Mouse (Mus musculus) stomach, postnatal 0 days (tissue): ENCODE measurements around the gene Acan. TPM values are rescaled to one million over a fixed set of nuclear protein-coding genes. Genes with fewer than 3 reads are reported as not detected.

Experiments
- ATAC-seq: fragments of 200-750 bp; cut with Nextera tagmentation; 2 replicates; pipeline ENCODE4 v1.8.0; 2017; ENCODE audit not compliant: low FRiP score, low TSS enrichment
- DNase-seq: peaks from one replicate; pipeline ENCODE4 v3.0.0-alpha.2; 2016; ENCODE audit warnings: low spot score
- H3K27ac ChIP-seq: fragments of 300-500 bp; sonication (generic); replicated peaks from 2 replicates; pipeline ENCODE4 v1.5.1; 2014; ENCODE audit warnings: mild to moderate bottlenecking, control low read depth
- H3K27me3 ChIP-seq: fragments of 300-500 bp; sonication (generic); 2 replicates; pipeline ENCODE4 v1.6.1; 2014; ENCODE audit warnings: low read length; ENCODE audit not compliant: control insufficient read depth, insufficient read depth
- H3K36me3 ChIP-seq: fragments of 300-500 bp; sonication (generic); 2 replicates; pipeline ENCODE4 v1.6.1; 2014; ENCODE audit warnings: low read length, mixed read lengths; ENCODE audit not compliant: control insufficient read depth, insufficient read depth
- H3K4me1 ChIP-seq: fragments of 300-500 bp; sonication (generic); replicated peaks from 2 replicates; pipeline ENCODE4 v1.6.1; 2014; ENCODE audit warnings: antibody characterized with exemption; ENCODE audit not compliant: control insufficient read depth, insufficient read depth
- H3K4me2 ChIP-seq: fragments of 300-500 bp; sonication (generic); replicated peaks from 2 replicates; pipeline ENCODE4 v1.6.1; 2014; ENCODE audit warnings: low read depth, mild to moderate bottlenecking, control low read depth, moderate library complexity
- H3K4me3 ChIP-seq: fragments of 300-500 bp; sonication (generic); 2 replicates; pipeline ENCODE4 v1.5.1; 2014; ENCODE audit warnings: low read depth, low read length, control low read depth
- H3K9ac ChIP-seq: fragments of 300-500 bp; sonication (generic); 2 replicates; pipeline ENCODE4 v1.6.1; 2014; ENCODE audit warnings: mild to moderate bottlenecking, low read length, control low read depth, mixed read lengths
- H3K9me3 ChIP-seq: fragments of 300-500 bp; sonication (generic); 2 replicates; pipeline ENCODE4 v1.6.1; 2016; ENCODE audit warnings: low read length; ENCODE audit not compliant: control insufficient read depth
- CTCF ChIP-seq: IDR thresholded peaks from 2 replicates; pipeline ENCODE4 v1.5.1; 2016; ENCODE audit warnings: antibody characterized with exemption, low read depth, mild to moderate bottlenecking, moderate library complexity
- EP300 ChIP-seq: optimal IDR thresholded peaks from 2 replicates; pipeline ENCODE3; 2016; ENCODE audit warnings: antibody characterized with exemption
- WGBS: fragments of 180-500 bp; shearing (Covaris S2); extraction: QIAGEN DNeasy Blood & Tissue Kit; methylation state at CpG from one replicate; pipeline ENCODE4 v1.1.7; 2014; 5-methylcytosine and 5-hydroxymethylcytosine counted together
- polyA plus RNA-seq: library from polyadenylated mRNA; unstranded; fragments of >200 nt; fragmentation: Nextera tagmentation; extraction: Ambion mirVana; gene quantifications from 2 replicates; pipeline ENCODE4 v1.2.1, GENCODE M21; 2015

Gene Acan
- polyA plus RNA-seq, 1 experiment from 2014 or later = 0.02 TPM

DNA sequence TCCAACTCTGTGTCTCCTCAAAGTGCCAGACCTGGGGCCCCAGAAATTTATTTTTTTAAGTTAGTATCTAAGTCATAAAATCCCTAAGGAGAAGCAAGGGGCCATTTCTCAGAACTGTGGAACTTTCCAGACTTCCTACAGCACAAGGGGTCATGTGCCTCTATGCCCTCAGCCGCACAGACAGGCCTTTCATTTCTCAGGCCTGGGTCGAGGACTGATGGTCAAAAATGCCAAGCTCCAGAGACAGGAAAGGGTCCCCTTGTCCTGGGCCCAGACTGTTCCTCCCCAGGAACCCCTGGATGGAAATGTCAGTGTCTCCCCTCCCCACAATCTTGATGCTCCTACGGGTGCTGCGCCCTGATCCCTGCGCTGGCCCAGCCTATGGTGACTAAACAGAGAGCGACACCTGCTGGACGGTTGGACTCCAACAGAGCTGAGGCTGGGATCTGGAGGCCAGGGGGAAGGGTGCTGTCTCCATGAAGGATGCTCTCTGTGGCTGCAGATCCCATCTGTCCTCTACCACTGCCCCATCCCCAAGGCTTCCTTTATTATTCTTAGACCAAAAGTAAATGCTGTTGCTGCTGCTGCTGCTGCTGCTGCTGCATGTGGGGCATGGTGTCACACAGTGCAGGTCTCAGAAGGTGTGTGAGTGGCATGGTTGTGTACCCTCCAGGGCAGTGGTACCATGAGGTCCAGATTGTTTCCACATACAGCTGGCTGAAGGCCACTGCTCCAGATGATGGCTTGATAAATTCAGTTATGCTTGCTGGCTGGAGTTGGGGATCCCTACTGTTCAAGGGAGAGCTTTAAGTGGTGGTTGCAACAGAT lies 27.5 kb downstream of the Acan start:
- peak; percentile 94 for TF ChIP-seq CTCF
- TF ChIP-seq EP300 = no peak

GRCm38 (mm10) chr7:79089111-79089510 lies 35.8 kb downstream of the Acan start:
- no peak overlapping the region for H3K9ac ChIP-seq
- no peaks in the 10 kb centered on the region for H3K36me3 ChIP-seq
- DNase-seq (no peak), ATAC-seq (no peak)
- no peaks in the 10 kb centered on the region for H3K4me1 ChIP-seq
- no peak overlapping the region for H3K4me2 ChIP-seq
- no peaks in the 10 kb centered on the region for H3K27me3 ChIP-seq
- H3K27ac ChIP-seq = no peak overlapping the region
- peak; percentile 56 for TF ChIP-seq CTCF
- no peak for TF ChIP-seq EP300
- 85% methylated on average over 4 of the region's 4 CpGs for WGBS
- H3K9me3 ChIP-seq = no peaks in the 10 kb centered on the region
- H3K4me3 ChIP-seq = no peak overlapping the region

More for the DNA sequence above, 27.5 kb downstream of the Acan start:
- ATAC-seq = peak; percentile 76; the same call in 1 of the 2 replicates
- DNase-seq = peak; percentile 72
- WGBS = 26% methylated on average over 7 of the region's 7 CpGs
- no peak overlapping the region for H3K4me2 ChIP-seq
- no peak overlapping the region for H3K9ac ChIP-seq
- no peaks in the 10 kb centered on the region for H3K9me3 ChIP-seq
- H3K27me3 ChIP-seq = no peaks in the 10 kb centered on the region
- H3K36me3 ChIP-seq = no peaks in the 10 kb centered on the region
- H3K4me3 ChIP-seq = no peak overlapping the region
- no peak overlapping the region for H3K27ac ChIP-seq
- H3K4me1 ChIP-seq = no peaks in the 10 kb centered on the region

- H3K27me3 ChIP-seq = no peaks in the 10 kb centered on the region
- H3K4me3 ChIP-seq = no peak overlapping the region
- ATAC-seq = no peak
- no peak for DNase-seq
- H3K4me1 ChIP-seq = no peaks in the 10 kb centered on the region
- no peak overlapping the region for H3K4me2 ChIP-seq
- peak; percentile 20; the same call in 1 of the 2 replicates for TF ChIP-seq CTCF
- no peak for TF ChIP-seq EP300
- H3K27ac ChIP-seq = no peak overlapping the region
- H3K9ac ChIP-seq = no peak overlapping the region
- 76% methylated on average over 5 of the region's 5 CpGs for WGBS
- no peaks in the 10 kb centered on the region for H3K36me3 ChIP-seq
- H3K9me3 ChIP-seq = no peaks in the 10 kb centered on the region
These were observed 43.2 kb downstream of the Acan start for GRCm38 (mm10) chr7:79096492-79096891.

DNA sequence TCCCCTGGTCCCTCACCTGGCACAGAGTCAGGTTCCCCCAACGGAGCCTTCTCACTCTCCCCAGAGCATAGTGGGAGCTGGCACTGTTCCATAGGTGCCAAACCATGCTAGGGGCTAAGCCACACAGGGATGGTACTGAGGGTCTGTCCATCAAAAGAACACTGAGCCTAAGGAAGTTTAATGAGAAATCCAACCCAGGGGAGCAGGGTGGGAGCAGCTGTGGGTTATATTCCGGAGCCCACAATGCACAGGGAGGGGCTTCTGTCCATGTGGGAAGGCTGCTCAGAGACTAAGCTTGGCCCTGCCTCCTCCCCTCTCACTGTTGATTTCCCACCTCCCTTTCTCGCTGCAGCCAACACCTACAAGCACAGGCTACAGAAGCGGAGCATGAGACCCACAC lies 60.6 kb downstream of the Acan start:
- H3K27ac ChIP-seq = no peak overlapping the region
- H3K4me3 ChIP-seq = no peak overlapping the region
- no peaks in the 10 kb centered on the region for H3K4me1 ChIP-seq
- no peaks in the 10 kb centered on the region for H3K9me3 ChIP-seq
- no peak for TF ChIP-seq CTCF
- H3K36me3 ChIP-seq = no peaks in the 10 kb centered on the region
- ATAC-seq = no peak
- H3K27me3 ChIP-seq = no peaks in the 10 kb centered on the region
- H3K4me2 ChIP-seq = no peak overlapping the region
- no peak overlapping the region for H3K9ac ChIP-seq
- WGBS = 47% methylated on average over 4 of the region's 4 CpGs
- DNase-seq = no peak

DNA sequence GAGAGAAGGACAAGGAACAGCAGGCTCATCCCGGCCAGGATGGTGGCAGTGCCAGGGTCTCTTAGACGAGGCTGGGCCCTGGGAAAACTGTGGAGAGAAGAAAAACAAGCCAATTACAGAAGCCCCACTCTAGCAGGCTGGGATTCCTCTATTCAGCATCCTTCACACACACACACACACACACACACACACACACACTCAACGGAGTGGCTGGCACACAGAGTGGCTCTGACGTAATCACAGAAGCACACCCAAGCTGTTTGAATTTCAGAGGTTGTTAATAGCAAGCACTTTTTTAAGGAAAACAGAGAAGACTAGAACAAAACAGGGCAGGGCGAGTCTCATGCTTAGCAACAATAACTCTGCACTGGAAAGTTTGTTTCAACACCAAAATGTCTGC lies 70.2 kb downstream of the Acan start:
- H3K4me2 ChIP-seq = no peak overlapping the region
- no peaks in the 10 kb centered on the region for H3K27me3 ChIP-seq
- no peaks in the 10 kb centered on the region for H3K36me3 ChIP-seq
- H3K27ac ChIP-seq = no peak overlapping the region
- no peak overlapping the region for H3K4me3 ChIP-seq
- TF ChIP-seq CTCF = no peak
- TF ChIP-seq EP300 = no peak
- no peaks in the 10 kb centered on the region for H3K9me3 ChIP-seq
- 67% methylated on average over 5 of the region's 5 CpGs for WGBS
- ATAC-seq (no peak), DNase-seq (no peak)
- no peaks in the 10 kb centered on the region for H3K4me1 ChIP-seq
- H3K9ac ChIP-seq = no peak overlapping the region

DNA sequence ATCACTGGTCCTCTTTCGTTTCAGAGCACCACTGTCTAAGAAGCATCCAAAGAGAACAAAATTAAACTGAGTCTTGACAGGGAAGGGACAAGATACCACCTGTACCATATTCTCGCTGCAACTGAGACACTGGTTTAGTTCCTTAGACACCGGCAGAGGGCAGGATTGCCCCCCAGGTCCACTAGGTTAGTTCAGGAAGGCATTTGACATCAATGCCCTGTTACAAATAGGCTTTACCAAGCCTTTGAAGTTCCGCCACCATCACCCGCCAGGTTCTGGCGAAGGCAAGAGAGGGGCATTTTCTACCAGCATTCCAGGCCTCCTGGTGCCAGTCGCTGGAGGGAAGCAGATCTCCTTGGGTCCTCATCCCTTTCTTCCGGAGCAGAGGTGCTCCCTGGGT lies 76.6 kb downstream of the Acan start:
- Histone ChIP-seq H3K9me3 (no peaks in the 10 kb centered on the region), H3K4me2 (no peak overlapping the region), H3K36me3 (peaks cover 5% of the 10 kb centered on the region; the same call in 1 of the 2 replicates), H3K4me3 (no peak overlapping the region), H3K27me3 (no peaks in the 10 kb centered on the region), H3K4me1 (no peaks in the 10 kb centered on the region), H3K27ac (no peak overlapping the region), H3K9ac (no peak overlapping the region)
- DNase-seq (no peak), ATAC-seq (no peak)
- TF ChIP-seq CTCF (peak; percentile 58), EP300 (no peak)
- 28% methylated on average over 8 of the region's 8 CpGs for WGBS
